Mouse (Mus musculus): ENCODE results near the gene Paf1.

DNA sequence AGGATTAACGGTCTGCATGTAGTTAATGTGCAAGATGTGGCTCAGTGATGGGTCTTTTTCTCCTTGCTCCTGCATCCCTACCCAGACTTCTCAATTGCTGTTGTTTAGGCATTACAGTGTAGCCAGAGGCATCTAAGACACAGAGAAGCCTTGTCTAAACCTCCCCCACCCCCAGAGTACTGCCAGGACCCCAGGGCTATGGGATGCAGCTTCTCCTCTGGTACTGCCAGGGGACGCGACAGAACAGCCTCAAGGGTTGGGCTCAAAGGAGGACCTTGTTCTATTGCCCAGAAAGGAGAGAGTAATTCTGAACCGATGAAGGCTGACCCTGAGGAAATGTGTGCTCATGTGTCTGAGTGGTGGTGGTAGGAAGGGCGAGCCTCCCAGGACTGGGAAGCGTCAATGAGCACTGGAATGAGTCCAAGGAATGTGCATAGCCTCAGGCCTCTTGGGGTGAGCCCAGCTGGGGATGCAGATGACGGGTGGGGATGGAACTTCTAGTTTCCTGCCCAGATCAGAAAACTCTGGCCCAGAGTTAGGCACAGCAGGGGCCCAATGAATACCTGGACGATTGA lies 25.4 kb downstream of the Paf1 start:
- TF ChIP-seq POLR2A (IDR thresholded peaks at IDR 0.05; ENCODE audit: borderline replicate concordance, insufficient read depth, low read length) (no peak), CTCF (IDR thresholded peaks at IDR 0.05; ENCODE audit: borderline replicate concordance, insufficient read depth, low read depth, low read length) (no peak)

All from cerebellum, adult 2 months (tissue).